26 mouse cellular contexts compared by ENCODE assay signal in the genomic region with DNA sequence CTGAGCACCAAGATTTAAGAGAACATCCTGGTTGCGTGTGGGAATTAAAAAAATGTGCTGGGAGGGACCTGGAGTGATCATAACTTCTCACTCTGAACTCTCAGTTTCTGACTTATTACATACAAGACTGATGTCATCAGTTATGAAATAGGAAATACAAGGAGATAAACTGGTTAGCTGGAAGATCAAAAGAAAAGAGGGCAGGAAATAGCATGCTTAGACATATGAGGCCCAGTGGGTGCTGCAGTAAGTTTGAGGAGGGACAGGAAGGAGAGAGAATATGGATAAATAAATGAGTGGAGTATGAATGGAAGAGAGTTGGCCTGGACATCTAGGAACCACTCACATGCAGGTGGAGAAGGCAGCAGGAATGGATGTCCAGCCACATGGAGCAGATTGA.
A peak's percentile ranks its signal among the peaks of the same experiment; 100 is the strongest.
DNase-seq lines count a peak whose midpoint lies in the region; TF ChIP-seq lines count a peak whose summit lies in the region.
"Had no signal": no experiment of that assay in that cellular context is flagged by ENCODE, and none has a peak within 500 bp of the region (broad histone marks: within the 10 kb centered on the region; RNA-seq: fewer than 3 reads in every experiment).

No protein-coding gene starts in this region.

- peaks cover 56% of the 10 kb centered on the region for H3K4me1 ChIP-seq in bone marrow macrophage, adult 2 months (ENCODE audit: control insufficient read depth, insufficient read depth, low read length)
- H3K4me1 ChIP-seq: forebrain, embryonic 12.5 days; hindbrain, embryonic 10.5 days had no signal

- TF ChIP-seq CTCF in bone marrow macrophage, adult 2 months (IDR thresholded peaks at IDR 0.05; ENCODE audit: low read depth, low read length), result no peak

- no peak for TF ChIP-seq POLR2A in bone marrow macrophage, adult 2 months (IDR thresholded peaks at IDR 0.05; ENCODE audit: borderline replicate concordance, low read depth, low read length)

- peak overlapping the region; percentile 35 for H3K27ac ChIP-seq in bone marrow macrophage, adult 2 months (ENCODE audit: insufficient read depth, low read depth, low read length)
- H3K27ac ChIP-seq: embryonic facial prominence, embryonic 10.5 days; embryonic facial prominence, embryonic 13.5 days; forebrain, embryonic 12.5 days; heart, adult 2 months; heart, embryonic 15.5 days; hindbrain, embryonic 10.5 days; hindbrain, embryonic 13.5 days had no signal

- no peak overlapping the region for H3K4me3 ChIP-seq in bone marrow macrophage, adult 2 months (ENCODE audit: insufficient read depth, low read length)
- H3K4me3 ChIP-seq: embryonic facial prominence, embryonic 10.5 days; embryonic facial prominence, embryonic 13.5 days; erythroblast, embryonic 14.5 days; forebrain, embryonic 12.5 days; heart, adult 2 months; heart, embryonic 15.5 days; hindbrain, embryonic 10.5 days; hindbrain, embryonic 13.5 days had no signal

- peak; percentile 28 to 52 for DNase-seq in adrenal gland, adult (ENCODE audit: inconsistent age in 2 of 2, low spot score in 1 of 2)
- DNase-seq in adrenal gland, postnatal 10 days, result no peak
- DNase-seq in T-cell, adult 2 months (ENCODE audit: low spot score), result peak; percentile 17
- peak; percentile 49 for DNase-seq in naive thymus-derived CD4-positive, alpha-beta T cell, adult 2 months (ENCODE audit: low read depth)
- DNase-seq in lung, adult 18-20 months, result no peak
- no peak for DNase-seq in B cell, adult 2 months
- no peak for DNase-seq in ovary, adult 18-20 months (ENCODE audit: low spot score)
- DNase-seq: adrenal gland, postnatal 14 days; cerebellum, adult 11-12 months; cerebellum, adult 8-10 months; cerebellum, postnatal 10 days; cerebellum, postnatal 36 days; embryo, embryonic 11 days; gastrocnemius, postnatal 10 days; gastrocnemius, postnatal 36 days; heart, adult 2 months; heart, postnatal 10 days; heart, postnatal 36 days had no signal

Comparison
In these comparisons a context has a peak if more than half of its experiments do, and no peak if none do; other contexts are left out.
1. DNase-seq: peak in adrenal gland, adult (2 of 2), T-cell, adult 2 months (single experiment) and naive thymus-derived CD4-positive, alpha-beta T cell, adult 2 months (single experiment); none in adrenal gland, postnatal 10 days (single experiment), lung, adult 18-20 months (0 of 2), B cell, adult 2 months (0 of 2) and ovary, adult 18-20 months (single experiment).